Mouse (Mus musculus) frontal cortex, adult 2 months (tissue): ENCODE measurements around the gene Cdc20b. TPM values are rescaled to one million over a fixed set of nuclear protein-coding genes. Genes with fewer than 3 reads are reported as not detected.
"Not testable (repeated sequence)": the region's sequence is repeated elsewhere in the genome, so short reads cannot be mapped to it uniquely, and the experiment has no call there.

Experiments used
- DNase-seq, 2 experiments: peaks; one replicate each; pipeline ENCODE4 v3.0.0; 2022; ENCODE audit warnings: low spot score in 1 of 2; ENCODE audit errors: extremely low spot score in 1 of 2
- polyA plus RNA-seq: library from polyadenylated mRNA; depleted of rRNA; stranded (reverse); fragments of >200 nt; gene quantifications from 2 replicates; pipeline ENCODE4 v1.2.3, GENCODE M21; 2012; rRNA removed

Gene Cdc20b
- polyA plus RNA-seq: 0.06 and 0.19 TPM in 2 replicates

DNA sequence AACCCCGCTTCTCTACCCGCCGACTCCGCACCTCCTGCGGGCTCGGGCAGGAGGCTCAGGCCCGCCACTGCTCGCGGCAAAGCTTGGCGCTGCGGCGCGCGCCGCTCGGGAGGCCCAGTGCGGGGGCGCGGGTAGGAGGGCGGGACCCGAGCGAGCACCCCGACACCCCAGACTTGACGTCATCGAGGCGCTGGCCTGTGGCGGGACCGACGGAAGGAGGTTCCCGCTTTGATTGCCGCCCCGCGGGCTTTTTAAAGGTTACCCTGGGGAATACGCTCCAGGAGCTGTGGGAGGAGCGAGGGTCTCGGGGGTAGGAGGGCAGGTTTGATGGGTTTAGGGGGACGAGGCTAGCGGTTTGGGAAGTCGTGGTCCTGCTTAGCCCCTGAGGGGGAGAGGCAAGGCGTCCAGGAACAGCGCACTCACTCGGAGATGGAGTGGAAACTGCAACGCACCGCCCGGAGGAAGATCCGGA is at the start of gene Cdc20b:
Cdc20b (plus strand) TSS at position 162 of the 472 bp plus-strand sequence.
- peak in 1 of 2 experiments; percentile 52 for DNase-seq

DNA sequence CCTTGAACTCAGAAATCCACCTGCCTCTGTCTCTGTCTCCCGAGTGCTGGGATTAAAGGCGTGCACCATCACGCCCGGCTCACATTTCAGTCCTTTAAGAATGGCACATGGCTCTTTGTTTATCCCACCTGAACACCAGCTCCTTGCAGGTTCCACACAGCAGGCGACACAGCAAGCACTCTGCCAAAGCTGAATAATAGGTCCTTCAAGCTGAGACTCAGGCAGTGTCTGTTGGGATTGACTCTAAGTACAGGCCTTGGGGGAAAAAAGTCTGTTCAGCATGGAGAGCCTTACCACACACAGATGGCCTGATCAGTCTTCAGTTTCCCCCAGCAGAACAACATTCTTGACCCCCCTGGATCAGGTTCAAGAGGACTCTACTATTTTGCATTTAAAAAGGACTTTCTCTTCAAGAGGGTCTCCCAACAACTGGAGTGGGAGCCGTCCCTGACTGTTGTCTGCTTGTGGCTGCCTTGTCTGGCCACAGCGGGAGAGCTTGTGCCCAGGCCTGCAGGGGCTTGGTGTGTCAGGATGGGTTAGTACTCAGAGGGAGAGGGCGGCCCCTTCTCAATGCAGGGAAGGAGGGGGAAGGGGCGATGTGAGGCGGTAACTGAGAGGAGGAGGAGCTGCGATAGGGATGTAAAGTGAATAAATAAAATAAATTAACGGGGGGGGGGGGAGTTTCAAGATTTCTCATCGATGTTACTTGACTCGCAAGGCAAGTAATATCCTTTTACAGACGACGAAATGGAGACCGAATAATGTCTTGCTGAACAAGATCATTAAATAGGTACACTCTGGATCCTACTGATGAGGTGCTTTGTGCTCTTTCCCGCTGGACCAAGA is 49.1 kb upstream of the Cdc20b start:
- no peak for DNase-seq

DNA sequence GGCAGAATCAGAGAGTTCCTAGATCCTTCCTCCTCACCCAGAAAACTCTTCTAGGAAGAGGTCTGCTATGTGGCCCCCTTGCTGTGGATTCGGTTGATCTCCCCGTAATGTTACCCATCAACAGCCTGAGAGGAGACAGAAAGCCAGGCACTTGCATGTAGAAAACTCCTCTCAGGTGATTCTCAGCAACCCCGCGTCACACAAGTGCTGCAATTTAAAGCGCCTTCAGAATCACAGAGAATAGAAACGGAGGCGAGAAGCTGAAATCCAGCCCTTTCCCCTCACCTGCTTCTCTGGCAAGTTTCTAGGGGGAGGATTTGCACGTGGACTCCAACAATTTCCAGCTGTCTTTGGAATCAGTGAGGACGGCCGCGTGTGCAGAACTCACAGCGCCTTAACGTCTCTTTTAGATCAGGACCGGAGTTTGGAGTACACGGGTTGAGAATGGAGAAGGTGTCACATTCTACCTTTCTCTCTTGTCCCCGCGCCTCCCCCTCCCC is 48.4 kb upstream of the Cdc20b start:
- DNase-seq: no peak

DNA sequence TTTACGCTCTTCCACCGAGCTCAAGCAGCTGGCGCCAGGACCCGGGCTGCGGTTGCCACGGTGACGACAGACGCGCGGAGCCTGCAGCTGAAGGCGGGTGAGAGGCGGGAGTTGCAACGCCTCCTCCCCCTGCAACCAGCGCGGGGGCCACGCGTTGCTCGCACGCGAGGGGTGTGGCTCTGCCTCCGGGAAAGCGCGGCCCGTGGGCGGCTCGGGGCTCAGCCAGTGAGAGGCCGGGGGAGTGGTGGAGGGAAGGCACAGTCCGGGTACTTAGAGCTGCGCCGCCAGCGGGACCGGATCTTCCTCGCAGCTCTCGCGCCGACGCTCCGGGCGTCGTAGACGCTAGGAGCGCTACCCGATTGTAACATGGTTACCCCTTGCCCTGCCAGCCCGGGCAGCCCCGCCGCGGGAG is 47.4 kb upstream of the Cdc20b start, which contains the start of gene Ccno:
Ccno (plus strand) TSS at position 271 of the 412 bp plus-strand sequence.
- peak; percentile 84 to 93 for DNase-seq

DNA sequence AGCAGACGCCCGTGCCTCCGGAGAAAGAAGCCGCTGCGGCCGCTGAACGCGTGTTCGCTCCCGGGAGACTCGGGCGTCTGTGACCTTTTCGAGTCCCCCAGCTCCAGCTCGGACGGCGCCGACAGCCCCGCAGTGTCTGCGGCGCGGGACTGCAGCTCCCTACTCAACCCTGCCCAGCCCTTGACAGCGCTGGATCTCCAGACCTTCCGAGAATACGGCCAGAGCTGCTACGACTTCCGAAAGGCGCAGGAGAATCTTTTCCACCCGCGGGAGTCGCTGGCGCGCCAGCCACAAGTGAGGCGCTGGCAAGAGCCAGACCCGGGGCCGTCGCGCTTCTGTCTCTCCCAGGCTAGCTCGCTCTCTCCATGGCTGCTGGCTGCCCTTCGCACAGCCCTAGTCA is 46.9 kb upstream of the Cdc20b start:
- DNase-seq: no peak

DNA sequence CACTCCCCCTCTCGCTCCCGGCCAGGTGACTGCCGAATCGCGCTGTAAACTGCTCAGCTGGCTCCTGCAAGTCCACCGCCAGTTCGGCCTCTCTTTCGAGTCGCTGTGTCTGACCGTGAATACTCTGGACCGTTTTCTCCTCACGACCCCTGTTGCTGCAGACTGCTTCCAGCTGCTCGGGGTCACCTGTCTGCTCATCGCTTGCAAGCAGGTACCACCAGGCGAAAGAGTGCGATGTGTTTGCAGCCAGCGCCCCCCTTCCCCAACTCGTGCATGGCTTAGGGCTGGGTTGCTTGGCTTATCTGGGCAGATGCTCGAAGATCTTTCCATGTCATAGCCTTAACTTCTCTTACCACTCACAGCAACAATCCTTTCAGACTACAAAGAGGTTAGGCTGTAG is 46.0 kb upstream of the Cdc20b start:
- no peak for DNase-seq

DNA sequence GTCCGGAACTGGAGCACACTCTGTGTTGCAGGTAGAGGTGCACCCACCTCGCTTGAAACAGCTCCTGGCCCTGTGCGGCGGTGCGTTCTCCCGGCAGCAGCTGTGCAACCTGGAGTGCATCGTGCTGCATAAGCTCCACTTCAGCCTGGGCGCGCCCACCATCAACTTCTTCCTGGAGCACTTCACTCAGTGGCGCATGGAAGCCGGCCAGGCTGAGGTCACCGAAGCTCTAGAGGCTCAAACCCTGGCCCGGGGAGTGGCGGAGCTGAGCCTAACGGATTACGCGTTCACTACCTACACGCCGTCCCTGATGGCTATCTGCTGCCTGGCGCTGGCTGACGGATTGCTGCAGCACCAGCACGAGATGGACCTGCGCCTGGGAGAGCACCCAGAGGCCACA is 45.4 kb upstream of the Cdc20b start:
- no peak for DNase-seq

DNA sequence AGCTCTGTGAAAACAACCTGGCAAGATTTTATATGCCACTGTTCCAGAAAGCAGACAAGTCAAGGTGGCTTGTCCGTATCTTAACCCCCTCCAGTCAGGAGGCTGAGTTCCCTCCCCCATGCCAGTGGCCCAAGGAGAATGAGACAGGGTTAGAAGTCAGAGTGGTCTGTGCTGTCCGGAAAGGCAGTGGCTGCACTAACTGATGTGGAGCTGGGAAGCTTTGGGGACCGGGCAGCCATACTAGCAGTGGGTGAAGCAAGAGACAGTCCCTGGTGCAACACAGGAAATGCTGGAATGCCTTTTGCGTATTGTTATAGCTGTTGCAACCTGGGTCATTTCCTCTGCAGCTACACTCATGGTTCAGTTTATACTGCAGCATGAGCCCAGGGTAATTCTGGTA is 44.6 kb upstream of the Cdc20b start:
- DNase-seq: no peak

DNA sequence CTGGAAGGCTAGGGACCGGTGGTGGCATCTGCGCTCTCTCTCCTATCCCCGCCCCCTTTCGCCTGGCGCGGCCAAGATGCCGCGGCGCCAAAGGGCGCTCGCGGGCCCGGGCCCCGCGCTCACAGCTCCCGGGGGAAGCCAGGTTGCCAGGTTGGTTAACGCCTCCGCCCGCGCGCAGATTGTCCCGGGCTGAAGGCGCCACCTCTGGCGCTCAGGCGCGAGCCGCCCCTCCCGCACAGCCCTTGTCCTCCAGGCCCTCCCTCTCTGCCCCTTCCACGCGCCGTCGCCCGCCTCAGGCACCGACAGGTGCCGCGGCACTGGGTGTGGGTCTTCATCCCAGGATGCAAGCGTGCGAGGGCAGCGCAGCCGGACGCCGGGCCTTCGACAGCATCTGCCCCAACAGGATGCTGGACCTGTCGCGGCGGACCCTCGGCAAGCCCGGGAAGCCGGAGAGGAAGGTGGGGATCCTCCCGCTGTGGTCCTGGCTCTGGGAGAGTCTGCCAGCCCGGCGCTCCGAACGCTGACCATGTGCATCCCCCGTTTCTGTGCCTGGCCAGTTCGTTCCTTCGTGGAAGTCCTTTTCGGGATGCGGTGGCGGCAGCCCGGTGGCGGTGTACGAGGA is 41.3 kb upstream of the Cdc20b start, which contains the start of gene Mcidas:
Mcidas (plus strand) TSS at position 315 of the 622 bp plus-strand sequence.
- DNase-seq: no peak

DNA sequence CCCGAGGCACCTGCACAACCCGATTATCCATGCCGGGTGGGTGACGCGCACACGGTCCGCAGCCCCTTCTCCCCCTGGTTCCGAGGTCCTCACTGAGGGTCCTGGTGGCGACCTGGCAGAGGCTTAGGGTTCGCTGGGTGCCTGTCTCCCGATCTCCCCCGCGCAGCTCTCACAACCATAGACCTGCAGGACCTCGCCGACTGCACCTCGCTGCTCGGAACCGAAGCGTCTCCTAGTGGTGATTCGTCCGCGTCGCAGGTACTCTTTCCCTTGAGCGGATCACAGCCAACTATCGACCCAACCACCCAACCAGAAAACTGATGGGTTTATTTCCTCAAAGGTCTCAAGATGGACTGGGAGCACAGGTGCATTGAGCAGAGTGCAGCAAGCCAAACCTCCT is 40.7 kb upstream of the Cdc20b start:
- DNase-seq: peak in 1 of 2 experiments; percentile 64

DNA sequence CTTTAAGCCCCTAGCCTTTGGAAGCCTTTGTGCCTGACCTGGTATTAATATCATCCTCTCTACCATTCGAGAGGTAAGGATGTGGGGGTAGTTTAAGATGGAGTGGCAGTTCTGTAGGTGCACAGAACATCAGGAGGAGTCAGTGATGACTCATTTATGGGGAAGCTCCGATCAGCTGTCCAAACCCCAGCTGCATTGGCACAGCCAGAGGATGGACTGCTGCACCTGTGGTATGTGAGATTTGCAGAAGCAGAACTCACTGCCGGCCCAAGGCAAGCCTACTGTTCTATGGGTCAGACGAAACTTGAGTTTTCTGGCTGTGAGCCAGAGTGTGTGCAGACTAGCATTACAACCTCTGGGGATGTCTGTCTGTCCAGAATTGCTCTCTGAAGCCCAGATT is 38.5 kb upstream of the Cdc20b start:
- no peak for DNase-seq

DNA sequence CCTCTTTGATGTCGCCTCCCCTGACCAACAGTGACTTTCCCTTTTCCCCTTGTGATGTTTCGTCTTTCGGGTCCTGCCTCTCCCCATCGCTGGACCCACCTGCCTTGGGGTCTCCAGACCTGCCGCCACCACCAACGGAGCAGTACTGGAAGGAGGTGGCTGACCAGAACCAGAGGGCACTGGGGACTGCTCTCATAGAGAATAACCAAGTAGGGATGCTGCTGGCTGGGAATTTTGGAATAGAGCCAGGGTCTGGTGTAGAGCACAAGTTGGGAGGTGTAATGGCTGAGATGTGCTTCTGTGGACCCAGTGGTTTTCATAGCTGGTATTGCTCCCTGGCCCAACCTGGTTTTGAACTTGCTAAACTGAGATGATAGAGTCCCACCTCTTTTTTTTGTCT is 37.5 kb upstream of the Cdc20b start:
- no peak for DNase-seq

DNA sequence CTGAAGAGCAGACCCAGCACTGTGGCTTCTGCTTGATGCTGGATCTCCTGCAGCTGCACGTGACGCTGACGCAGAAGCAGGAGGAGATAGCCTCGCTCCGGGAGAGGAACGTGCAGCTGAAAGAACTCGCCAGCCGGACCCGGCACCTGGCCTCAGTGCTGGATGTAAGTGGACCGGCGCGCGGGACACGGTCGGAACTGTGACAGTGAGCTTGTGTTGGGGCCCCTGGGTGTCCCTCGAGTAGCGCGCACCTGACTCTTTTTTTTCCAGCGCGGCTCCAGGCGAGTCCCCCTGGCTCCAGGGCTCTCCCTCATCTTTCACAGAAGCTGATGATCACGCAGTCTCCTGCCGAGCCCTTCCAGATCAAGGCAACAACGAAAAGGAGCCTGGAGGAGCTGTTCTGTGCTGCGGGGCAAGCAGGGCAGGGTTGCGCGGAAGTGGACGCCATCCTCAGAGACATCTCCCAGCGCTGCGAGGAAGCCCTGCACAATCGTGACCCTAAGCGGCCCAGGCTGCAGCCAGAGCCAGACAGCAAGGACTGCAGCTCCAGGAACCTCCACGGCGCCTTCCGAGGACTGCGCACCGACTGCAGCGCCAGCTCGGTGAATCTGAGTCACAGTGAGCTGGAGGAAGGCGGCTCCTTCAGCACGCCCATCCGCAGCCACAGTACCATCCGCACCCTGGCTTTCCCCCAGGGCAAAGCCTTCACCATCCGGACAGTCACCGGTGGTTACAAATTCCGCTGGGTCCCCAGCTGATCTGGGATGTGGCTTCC is 36.3 kb upstream of the Cdc20b start:
- DNase-seq: peak in 1 of 2 experiments; percentile 65

DNA sequence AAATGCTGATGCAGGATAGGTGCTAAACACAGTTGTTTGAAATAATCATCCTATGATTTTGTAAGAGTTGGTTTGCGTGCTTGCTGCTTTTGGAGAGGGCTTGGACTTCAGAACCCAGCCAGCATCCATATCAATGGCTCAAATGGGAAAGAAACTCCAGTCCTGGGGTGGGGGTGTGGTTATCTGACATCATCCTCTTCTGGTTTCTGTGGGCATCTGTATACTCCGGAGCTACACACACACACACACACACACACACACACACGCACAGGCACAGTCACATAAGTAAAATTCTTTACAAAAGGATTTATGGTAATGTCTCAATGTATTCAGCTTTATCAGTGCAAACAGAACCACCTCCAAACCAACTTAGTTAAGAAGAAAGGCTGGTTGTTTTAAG is 34.8 kb upstream of the Cdc20b start:
- no peak for DNase-seq

DNA sequence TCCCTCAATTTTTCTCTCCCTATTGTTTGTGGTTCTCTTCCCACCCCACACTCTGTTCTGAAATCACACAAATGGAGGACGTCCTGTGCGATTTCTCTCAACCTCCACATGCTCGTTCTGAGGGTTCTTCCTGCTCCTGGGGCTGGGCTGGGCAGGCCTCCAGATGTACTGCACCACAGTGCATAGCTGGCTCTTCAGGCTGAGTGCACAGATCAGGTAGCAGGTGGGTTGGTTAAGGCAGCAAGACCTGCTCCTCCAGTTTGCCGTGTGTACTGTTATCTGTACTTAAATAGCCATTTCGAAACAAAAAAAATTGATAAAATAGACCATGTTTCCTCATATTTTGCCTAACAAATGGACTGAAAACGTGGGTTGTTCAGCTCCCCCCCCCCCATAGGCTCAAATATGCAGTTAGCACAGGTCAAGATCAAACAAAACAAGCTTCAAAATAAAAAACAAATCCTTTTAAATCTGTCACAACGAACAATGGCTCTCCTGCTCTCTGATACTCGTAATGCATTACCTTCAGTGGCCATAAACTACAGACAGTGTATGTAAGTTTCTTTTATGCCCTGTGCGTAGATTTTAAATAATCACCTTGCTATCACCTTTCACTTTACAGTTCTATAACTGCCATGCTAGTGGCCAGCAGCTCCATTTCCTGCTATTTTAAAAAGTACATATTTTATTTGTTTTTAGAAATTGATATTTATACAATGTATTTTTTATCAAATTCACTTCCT is 34.2 kb upstream of the Cdc20b start:
- no peak for DNase-seq

DNA sequence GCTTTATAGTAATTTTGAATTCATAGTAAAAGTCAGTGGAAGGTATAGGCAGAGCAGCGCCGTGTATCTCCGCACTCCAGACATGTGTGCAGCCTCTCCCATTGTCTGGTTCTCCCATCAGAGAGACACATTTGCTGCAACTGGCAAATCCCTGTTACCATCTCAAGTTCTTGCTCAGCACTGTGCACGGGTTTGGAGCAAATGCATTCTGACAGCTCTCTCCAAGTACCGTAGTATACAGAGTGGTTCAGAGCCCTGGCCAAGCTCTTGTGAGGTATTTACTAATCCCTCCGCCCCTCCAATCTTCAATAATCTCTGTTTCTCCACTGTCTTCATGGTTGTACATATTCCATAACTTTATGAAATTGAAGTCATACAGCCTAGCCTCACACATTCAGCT is 22.2 kb upstream of the Cdc20b start:
- DNase-seq: no peak

DNA sequence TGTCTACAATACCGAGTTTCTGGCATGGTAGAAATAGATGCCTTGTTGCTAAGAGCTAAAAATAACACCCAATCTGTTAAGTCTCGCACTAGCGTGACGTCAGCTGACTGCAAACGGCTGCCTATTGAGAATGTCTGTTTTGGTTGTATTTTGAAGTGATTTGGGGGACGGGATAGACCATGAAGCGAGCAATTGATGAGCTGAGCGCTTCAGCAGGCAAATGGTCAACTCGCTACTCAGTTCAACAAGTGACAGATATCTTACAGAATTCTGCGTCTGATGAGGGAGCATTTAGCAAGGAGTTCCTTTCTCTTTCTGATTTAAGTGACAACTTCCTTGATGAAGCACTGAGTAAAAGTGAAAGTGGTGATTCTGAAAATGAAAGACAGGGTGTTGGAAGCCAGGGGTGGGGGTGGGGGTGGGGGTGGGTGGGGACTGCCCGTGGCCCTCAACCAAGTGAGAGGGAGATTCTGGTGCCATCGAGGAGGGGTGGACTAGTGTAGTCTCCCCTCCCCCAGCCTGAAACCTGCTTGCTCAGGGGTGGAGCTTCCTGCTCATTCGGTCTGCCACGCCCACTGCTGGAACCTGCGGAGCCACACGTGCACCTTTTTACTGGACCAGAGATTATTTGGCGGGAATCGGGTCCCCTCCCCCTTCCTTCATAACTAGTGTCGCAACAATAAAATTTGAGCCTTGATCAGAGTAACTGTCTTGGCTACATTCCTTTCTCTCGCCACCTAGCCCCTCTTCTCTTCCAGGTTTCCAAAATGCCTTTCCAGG is 21.5 kb upstream of the Cdc20b start:
- DNase-seq: not testable (repeated sequence)

DNA sequence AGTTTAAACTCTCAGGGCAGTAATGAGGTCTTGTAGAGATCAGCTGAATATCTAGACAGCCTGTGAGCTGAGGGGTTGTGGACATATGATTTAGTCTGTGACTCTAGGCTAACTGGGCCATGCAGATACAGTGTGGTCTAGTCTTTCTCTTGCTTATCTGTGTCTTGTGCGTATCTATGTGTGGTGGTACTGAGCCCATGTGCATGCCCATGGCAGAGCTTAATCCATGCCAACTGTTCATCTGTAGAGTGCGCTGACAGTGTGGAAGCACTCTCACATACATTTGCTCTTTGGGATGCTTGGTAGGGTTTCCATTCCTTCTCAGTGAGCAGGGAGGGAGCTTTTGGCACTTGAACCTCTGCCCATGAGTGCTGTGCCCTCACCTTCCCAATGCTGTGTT is 13.4 kb upstream of the Cdc20b start:
- DNase-seq: no peak

DNA sequence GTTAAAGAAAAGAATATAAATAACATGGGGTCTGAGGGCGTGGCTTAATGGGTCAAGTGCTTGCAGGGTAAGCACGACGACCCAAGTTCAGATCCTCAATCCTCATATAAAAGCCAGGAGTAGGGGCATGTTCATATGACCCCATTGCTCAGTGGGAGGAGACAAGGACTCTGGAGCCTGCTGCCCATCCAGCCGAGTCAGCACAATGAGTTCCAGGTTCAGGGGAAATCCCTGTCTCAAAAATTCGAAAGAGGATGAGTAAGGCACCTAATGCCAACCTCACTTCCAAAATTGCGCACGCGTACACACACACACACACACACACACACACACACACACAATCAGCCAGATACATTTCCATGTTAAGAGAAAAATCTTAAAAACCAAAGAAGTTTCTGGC is 12.4 kb upstream of the Cdc20b start:
- no peak for DNase-seq
